Mouse (Mus musculus): ENCODE data around the gene Cd83. TPM values are rescaled to one million over a fixed set of nuclear protein-coding genes. Genes with fewer than 3 reads are reported as not detected.

The Cd83 gene
- polyA plus RNA-seq, 1 experiment from 2014 or later: 6.0 TPM

DNA sequence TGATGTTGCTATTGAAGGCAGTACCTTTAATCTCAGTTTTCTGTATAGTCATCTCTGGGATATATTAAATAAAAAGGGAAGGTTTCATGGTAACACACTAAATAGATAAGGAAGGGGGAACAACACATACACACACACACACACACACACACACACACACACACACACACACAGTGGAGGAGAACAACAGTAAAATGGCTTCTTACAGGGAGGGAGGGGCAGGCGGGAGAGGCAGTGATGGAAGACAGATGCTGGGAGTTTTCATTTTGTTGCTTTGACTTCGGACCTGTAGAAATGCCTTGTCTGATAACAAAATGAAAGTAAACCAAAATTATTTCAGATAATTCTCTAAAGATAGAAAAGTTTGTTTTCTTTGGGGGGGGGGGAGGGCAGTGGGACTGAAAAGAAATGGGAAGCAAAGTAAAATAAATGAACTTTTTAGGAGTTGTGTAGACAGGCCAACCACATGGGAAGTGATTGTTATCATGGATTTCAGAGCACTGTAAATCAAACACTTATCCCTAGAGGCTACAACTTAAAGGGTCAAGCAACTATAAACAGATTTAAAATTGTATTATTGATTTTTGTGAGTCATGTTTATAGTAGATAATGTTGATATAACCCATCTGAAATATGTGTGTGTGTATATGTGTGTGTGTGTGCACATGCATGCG lies 30.0 kb upstream of the Cd83 start:
- DNase-seq (ENCODE audit: low spot score, missing footprints): no peak
- Histone ChIP-seq H3K36me3 (ENCODE audit: control insufficient read depth, insufficient read depth, low read length) (no peaks in the 10 kb centered on the region), H3K9ac (ENCODE audit: low read length) (no peak overlapping the region), H3K27me3 (ENCODE audit: control insufficient read depth, insufficient read depth, low read length) (no peaks in the 10 kb centered on the region), H3K4me1 (ENCODE audit: control insufficient read depth, insufficient read depth, low read length) (no peaks in the 10 kb centered on the region), H3K4me3 (ENCODE audit: low read depth, low read length) (no peak overlapping the region), H3K4me2 (no peak overlapping the region), H3K27ac (ENCODE audit: low read depth, low read length) (no peak overlapping the region), H3K9me3 (ENCODE audit: control insufficient read depth, low read length) (no peaks in the 10 kb centered on the region)
- no peak for ATAC-seq (ENCODE audit: low FRiP score)
- 94% methylated on average over 3 of the region's 3 CpGs for WGBS

DNA sequence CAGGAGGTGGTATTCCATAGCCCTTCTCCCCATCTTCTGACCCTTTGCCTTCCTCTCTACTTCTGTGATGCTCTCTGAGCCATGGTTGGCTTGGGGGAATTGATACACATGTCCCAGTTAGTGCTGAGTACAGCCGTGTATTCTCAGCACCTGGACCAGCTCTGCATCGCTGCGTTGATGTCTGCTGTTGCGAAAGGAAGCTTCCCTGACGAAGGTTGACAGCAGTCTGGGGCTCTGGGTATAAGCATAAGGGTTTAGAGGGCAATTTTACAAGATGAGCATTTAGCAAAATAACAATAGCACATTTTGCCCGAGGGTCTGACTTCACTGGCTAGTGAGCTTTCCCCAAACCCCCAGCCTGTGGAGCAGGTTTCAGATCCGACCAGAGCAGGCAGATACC lies 29.0 kb upstream of the Cd83 start:
- no peak for ATAC-seq (ENCODE audit: low FRiP score)
- Histone ChIP-seq H3K4me2 (no peak overlapping the region), H3K9me3 (ENCODE audit: control insufficient read depth, low read length) (no peaks in the 10 kb centered on the region), H3K27me3 (ENCODE audit: control insufficient read depth, insufficient read depth, low read length) (no peaks in the 10 kb centered on the region), H3K27ac (ENCODE audit: low read depth, low read length) (no peak overlapping the region), H3K4me3 (ENCODE audit: low read depth, low read length) (no peak overlapping the region), H3K9ac (ENCODE audit: low read length) (no peak overlapping the region), H3K4me1 (ENCODE audit: control insufficient read depth, insufficient read depth, low read length) (no peaks in the 10 kb centered on the region), H3K36me3 (ENCODE audit: control insufficient read depth, insufficient read depth, low read length) (no peaks in the 10 kb centered on the region)
- WGBS: 86% methylated on average over 7 of the region's 7 CpGs
- DNase-seq (ENCODE audit: low spot score, missing footprints): no peak

DNA sequence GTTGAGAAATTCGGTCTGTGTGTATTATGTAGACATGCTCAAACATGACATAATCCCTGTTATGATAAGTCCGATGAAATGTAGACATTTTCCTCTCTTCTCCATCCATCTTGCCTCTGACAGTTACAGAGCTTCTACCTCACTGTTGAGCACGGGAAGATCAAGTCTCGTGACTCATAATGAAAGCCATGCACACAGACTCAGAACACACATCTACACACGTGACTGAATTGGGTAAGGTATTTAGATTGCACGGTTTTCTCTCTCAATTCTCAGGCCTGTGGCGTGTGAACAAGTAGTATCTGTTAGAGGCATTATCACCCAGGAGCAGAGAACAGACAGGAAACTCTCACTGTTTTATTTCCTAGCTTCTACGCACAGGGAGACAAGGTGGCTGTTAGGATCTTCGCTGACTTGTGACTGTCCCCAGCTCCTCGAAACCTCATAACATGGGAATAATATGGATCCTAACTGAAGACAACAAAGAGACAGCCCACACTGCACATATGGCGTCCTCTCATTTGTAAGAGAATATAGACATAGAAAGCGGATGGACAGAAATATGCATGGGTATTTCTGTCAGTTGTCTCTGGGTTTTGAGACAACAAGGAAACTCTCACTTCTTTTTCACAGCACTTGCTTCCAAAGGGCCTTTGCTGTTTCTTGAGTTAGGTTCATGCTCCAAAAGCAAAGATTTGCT lies 23.3 kb upstream of the Cd83 start:
- Histone ChIP-seq H3K4me1 (ENCODE audit: control insufficient read depth, insufficient read depth, low read length) (no peaks in the 10 kb centered on the region), H3K9me3 (ENCODE audit: control insufficient read depth, low read length) (no peaks in the 10 kb centered on the region), H3K4me2 (no peak overlapping the region), H3K27ac (ENCODE audit: low read depth, low read length) (no peak overlapping the region), H3K27me3 (ENCODE audit: control insufficient read depth, insufficient read depth, low read length) (no peaks in the 10 kb centered on the region), H3K9ac (ENCODE audit: low read length) (no peak overlapping the region), H3K36me3 (ENCODE audit: control insufficient read depth, insufficient read depth, low read length) (no peaks in the 10 kb centered on the region), H3K4me3 (ENCODE audit: low read depth, low read length) (no peak overlapping the region)
- 91% methylated on average over 12 of the region's 12 CpGs for WGBS
- no peak for DNase-seq (ENCODE audit: low spot score, missing footprints)
- ATAC-seq (ENCODE audit: low FRiP score): no peak

DNA sequence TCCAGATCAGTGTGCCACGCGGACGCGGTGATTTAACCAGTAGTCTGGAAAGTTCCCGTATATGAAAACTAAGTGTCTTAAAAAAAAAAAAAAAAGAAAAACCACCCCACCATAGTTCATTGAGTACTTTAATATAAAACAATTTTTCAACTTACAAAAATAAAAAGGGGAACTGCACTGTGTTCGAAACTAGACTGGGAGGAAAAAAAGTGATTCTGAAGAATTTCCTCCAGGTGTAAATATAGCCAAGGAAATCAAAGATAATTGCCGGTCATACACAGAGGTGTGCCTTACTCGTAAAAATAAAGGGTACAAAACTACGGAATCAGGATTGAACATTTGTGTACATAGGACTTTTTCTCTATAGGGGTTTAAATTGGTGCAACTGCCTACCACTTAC lies 21.7 kb upstream of the Cd83 start:
- 91% methylated on average over 9 of the region's 9 CpGs for WGBS
- ATAC-seq (ENCODE audit: low FRiP score) (no peak), DNase-seq (ENCODE audit: low spot score, missing footprints) (no peak)
- H3K36me3 ChIP-seq (ENCODE audit: control insufficient read depth, insufficient read depth, low read length): no peaks in the 10 kb centered on the region
- no peaks in the 10 kb centered on the region for H3K27me3 ChIP-seq (ENCODE audit: control insufficient read depth, insufficient read depth, low read length)
- H3K9ac ChIP-seq (ENCODE audit: low read length): no peak overlapping the region
- no peak overlapping the region for H3K27ac ChIP-seq (ENCODE audit: low read depth, low read length)
- no peak overlapping the region for H3K4me2 ChIP-seq
- no peak overlapping the region for H3K4me3 ChIP-seq (ENCODE audit: low read depth, low read length)
- no peaks in the 10 kb centered on the region for H3K9me3 ChIP-seq (ENCODE audit: control insufficient read depth, low read length)
- H3K4me1 ChIP-seq (ENCODE audit: control insufficient read depth, insufficient read depth, low read length): no peaks in the 10 kb centered on the region

DNA sequence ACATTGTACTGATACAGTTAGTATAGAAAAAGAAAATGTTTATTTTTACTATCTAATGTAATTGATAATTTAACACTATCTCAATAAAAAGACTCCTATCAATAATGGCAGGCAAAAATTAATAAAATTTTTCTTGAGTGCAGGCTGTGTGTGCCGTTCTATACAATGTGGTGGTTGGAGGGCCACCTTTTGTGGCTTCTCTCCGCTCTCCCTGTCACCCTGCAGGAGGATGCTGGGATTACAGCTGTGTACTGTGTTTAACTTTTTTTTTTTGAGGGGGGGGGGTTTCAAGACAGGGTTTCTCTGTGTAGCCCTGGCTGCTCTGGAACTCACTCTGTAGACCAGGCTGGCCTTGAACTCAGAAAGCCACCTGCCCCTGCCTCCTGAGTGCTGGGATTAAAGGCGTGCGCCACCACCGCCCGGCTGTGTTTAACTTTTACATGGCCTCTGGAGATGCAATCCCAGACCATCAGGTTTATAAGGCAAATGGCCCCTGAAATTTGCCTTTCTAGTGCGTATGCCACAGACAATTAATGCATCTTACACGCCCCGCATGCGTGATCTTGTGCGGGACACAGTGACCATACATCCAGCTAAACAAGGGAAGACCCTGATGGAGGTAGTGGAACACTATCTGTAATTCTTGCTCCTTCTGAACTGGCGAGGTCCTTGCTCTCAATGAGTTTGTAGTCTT lies 21.1 kb upstream of the Cd83 start:
- no peak overlapping the region for H3K4me3 ChIP-seq (ENCODE audit: low read depth, low read length)
- DNase-seq (ENCODE audit: low spot score, missing footprints) (no peak), ATAC-seq (ENCODE audit: low FRiP score) (no peak)
- no peaks in the 10 kb centered on the region for H3K27me3 ChIP-seq (ENCODE audit: control insufficient read depth, insufficient read depth, low read length)
- no peaks in the 10 kb centered on the region for H3K4me1 ChIP-seq (ENCODE audit: control insufficient read depth, insufficient read depth, low read length)
- no peaks in the 10 kb centered on the region for H3K9me3 ChIP-seq (ENCODE audit: control insufficient read depth, low read length)
- H3K27ac ChIP-seq (ENCODE audit: low read depth, low read length): no peak overlapping the region
- H3K4me2 ChIP-seq: no peak overlapping the region
- WGBS: 91% methylated on average over 12 of the region's 12 CpGs
- H3K9ac ChIP-seq (ENCODE audit: low read length): no peak overlapping the region
- H3K36me3 ChIP-seq (ENCODE audit: control insufficient read depth, insufficient read depth, low read length): no peaks in the 10 kb centered on the region

DNA sequence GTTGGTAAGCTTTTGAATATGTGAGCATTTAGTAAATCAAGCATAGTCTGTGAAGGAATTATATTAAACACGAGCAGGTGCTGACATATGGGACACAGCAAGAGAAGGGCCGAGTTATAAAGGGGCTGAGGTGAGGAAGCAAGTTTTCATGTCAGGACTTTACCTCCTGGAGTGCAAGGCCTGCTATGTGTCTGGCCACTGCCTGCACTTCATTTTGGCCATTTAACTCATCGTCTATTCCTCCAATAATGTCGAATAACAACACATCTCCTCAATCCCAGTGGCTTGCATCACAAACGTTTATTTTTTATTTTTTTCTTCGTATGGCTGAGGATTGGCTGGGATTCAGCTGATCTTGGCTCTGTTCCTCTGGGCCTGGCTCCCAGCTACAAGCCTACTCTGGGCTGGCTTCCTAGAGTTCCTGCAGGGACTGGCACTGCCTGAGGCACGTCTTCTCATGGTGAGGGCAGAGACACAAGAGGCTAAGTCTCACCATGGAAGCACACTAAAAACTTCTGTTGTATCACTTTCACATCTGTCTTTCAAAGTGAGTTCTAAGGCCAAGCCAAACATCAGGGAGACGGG lies 20.5 kb upstream of the Cd83 start:
- Histone ChIP-seq H3K36me3 (ENCODE audit: control insufficient read depth, insufficient read depth, low read length) (no peaks in the 10 kb centered on the region), H3K4me1 (ENCODE audit: control insufficient read depth, insufficient read depth, low read length) (no peaks in the 10 kb centered on the region), H3K9me3 (ENCODE audit: control insufficient read depth, low read length) (no peaks in the 10 kb centered on the region), H3K4me3 (ENCODE audit: low read depth, low read length) (no peak overlapping the region), H3K27me3 (ENCODE audit: control insufficient read depth, insufficient read depth, low read length) (no peaks in the 10 kb centered on the region), H3K9ac (ENCODE audit: low read length) (no peak overlapping the region), H3K4me2 (no peak overlapping the region), H3K27ac (ENCODE audit: low read depth, low read length) (no peak overlapping the region)
- DNase-seq (ENCODE audit: low spot score, missing footprints) (no peak), ATAC-seq (ENCODE audit: low FRiP score) (no peak)
- WGBS: 86% methylated on average over 8 of the region's 8 CpGs

DNA sequence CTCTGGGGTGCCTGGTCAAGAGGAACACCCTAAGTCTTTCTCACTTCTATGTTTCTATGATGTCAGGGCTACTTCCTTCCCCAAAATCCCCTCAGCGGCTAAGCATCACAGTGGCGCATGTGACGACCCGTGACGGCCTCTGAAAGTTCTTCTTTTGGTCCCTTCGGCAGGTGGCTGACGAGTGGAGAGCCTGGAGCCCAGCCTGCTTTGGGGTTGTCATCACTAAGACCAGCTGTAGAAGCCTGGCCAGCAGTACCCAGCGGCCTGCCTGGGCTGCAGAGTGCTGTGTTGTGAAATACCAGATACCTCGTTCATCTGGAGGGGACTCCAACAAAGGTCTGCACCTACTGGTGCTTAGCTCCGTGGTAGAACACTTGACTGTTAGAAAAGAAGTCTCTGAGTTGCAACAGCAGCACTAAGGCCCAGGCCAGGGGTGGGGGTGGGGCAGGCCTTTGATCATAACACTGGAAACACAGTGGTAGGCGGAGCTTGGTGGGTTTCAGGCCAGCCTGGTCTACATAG lies 19.2 kb upstream of the Cd83 start:
- no peak overlapping the region for H3K4me3 ChIP-seq (ENCODE audit: low read depth, low read length)
- H3K27me3 ChIP-seq (ENCODE audit: control insufficient read depth, insufficient read depth, low read length): no peaks in the 10 kb centered on the region
- no peak overlapping the region for H3K27ac ChIP-seq (ENCODE audit: low read depth, low read length)
- H3K4me2 ChIP-seq: no peak overlapping the region
- no peak for ATAC-seq (ENCODE audit: low FRiP score)
- 82% methylated on average over 11 of the region's 11 CpGs for WGBS
- no peak overlapping the region for H3K9ac ChIP-seq (ENCODE audit: low read length)
- DNase-seq (ENCODE audit: low spot score, missing footprints): no peak
- no peaks in the 10 kb centered on the region for H3K9me3 ChIP-seq (ENCODE audit: control insufficient read depth, low read length)
- H3K36me3 ChIP-seq (ENCODE audit: control insufficient read depth, insufficient read depth, low read length): no peaks in the 10 kb centered on the region
- H3K4me1 ChIP-seq (ENCODE audit: control insufficient read depth, insufficient read depth, low read length): no peaks in the 10 kb centered on the region

DNA sequence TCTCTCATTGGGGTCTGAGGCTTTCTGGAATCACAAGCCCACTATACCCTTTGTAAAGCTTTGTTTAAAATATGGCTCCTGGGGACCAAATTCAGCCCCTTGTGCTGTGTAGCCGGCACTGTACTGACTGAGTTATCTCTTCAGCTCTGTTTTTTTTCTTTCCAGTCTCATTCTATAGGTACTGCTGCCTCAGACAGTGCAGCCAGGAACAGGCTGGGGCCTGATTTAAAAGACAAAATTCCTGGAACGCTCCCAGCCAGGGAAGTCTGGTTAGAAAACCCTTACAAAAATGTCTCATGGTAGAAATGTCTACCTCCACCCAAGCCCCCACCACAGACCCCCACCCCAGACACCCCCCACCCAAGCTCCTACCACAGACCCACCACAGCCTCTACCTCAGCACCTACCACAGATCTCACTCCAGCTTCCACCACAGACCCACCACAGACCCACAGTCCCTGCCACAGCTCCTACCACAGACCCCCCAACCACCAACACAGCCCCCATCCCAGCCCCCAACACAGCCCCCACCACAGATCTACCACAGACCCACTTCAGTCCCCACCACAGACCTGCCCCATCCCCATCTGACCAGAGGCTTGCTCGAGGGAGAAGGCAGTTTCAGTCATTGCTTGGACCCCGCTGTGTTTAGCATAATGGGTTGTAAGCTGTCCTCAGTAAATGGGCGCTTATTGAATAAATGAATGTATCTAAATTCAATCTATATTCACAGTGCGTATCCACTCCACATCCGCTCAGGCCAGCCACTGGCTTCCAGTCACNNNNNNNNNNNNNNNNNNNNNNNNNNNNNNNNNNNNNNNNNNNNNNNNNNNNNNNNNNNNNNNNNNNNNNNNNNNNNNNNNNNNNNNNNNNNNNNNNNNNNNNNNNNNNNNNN lies 17.5 kb upstream of the Cd83 start:
- H3K27ac ChIP-seq (ENCODE audit: low read depth, low read length): no peak overlapping the region

More for the DNA sequence above, 17.5 kb upstream of the Cd83 start:
- H3K9ac ChIP-seq (ENCODE audit: low read length): no peak overlapping the region
- H3K4me2 ChIP-seq: no peak overlapping the region
- DNase-seq (ENCODE audit: low spot score, missing footprints): no peak
- WGBS: 78% methylated on average over 7 of the region's 7 CpGs
- no peak for ATAC-seq (ENCODE audit: low FRiP score)
- H3K4me1 ChIP-seq (ENCODE audit: control insufficient read depth, insufficient read depth, low read length): no peaks in the 10 kb centered on the region
- H3K27me3 ChIP-seq (ENCODE audit: control insufficient read depth, insufficient read depth, low read length): no peaks in the 10 kb centered on the region
- no peak overlapping the region for H3K4me3 ChIP-seq (ENCODE audit: low read depth, low read length)
- H3K9me3 ChIP-seq (ENCODE audit: control insufficient read depth, low read length): no peaks in the 10 kb centered on the region
- no peaks in the 10 kb centered on the region for H3K36me3 ChIP-seq (ENCODE audit: control insufficient read depth, insufficient read depth, low read length)

Measured in midbrain, embryonic 11.5 days (tissue).